Mouse (Mus musculus): Measurements from ENCODE around the gene Kifc5b.

DNA sequence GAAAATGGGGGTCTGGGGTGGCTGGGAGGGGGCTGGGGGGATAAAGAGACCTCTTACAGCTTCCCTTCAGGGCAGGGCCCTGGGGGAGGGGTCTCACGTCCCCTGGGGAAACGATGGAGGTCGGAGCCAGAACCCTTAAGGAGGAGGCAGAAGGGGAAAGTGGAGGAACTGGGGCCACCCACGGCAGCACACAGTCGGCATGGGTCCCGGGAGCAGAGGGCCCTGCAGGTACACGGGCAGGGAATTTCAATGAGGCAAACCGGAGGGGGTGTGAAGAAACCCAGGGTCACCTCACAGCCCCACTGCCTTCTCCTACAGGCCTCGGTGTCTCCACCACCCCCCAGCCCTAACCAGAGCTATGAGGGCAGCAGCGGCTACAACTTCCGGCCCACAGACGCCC, 19.6 kb downstream of the Kifc5b start:
- no peak for TF ChIP-seq CTCF (IDR thresholded peaks at IDR 0.05; ENCODE audit: low read depth, low read length)
- no peak for TF ChIP-seq POLR2A (IDR thresholded peaks at IDR 0.05; ENCODE audit: borderline replicate concordance, low read depth, low read length)
